Mouse (Mus musculus): ENCODE measurements around the gene Ntn1.

Gene Ntn1

GRCm38 (mm10) chr11:68381318-68381717 is 19.3 kb downstream of the Ntn1 start:
- DNase-seq, result no peak

GRCm38 (mm10) chr11:68378946-68379764 is 21.5 kb downstream of the Ntn1 start:
- no peak for DNase-seq

- no peak for DNase-seq
These were observed 22.2 kb downstream of the Ntn1 start for GRCm38 (mm10) chr11:68378419-68378818.

GRCm38 (mm10) chr11:68373105-68373504 is 27.5 kb downstream of the Ntn1 start:
- no peak for DNase-seq

- DNase-seq, result no peak
These were observed 29.0 kb downstream of the Ntn1 start for GRCm38 (mm10) chr11:68371609-68372008.

GRCm38 (mm10) chr11:68356901-68357300 is 43.7 kb downstream of the Ntn1 start:
- no peak for DNase-seq

- peak; percentile 15 for DNase-seq
These were observed 45.1 kb downstream of the Ntn1 start for GRCm38 (mm10) chr11:68355561-68355960.

- no peak for DNase-seq
These were observed 45.8 kb downstream of the Ntn1 start for GRCm38 (mm10) chr11:68354848-68355247.

- DNase-seq, result no peak
These were observed 48.4 kb downstream of the Ntn1 start for GRCm38 (mm10) chr11:68352236-68352635.

- no peak for DNase-seq
These were observed 51.8 kb downstream of the Ntn1 start for GRCm38 (mm10) chr11:68348851-68349250.

GRCm38 (mm10) chr11:68348083-68348482 is 52.5 kb downstream of the Ntn1 start:
- DNase-seq, result no peak

- DNase-seq, result no peak
These were observed 53.1 kb downstream of the Ntn1 start for GRCm38 (mm10) chr11:68347508-68347907.

GRCm38 (mm10) chr11:68346099-68346498 is 54.5 kb downstream of the Ntn1 start:
- DNase-seq, result no peak

- DNase-seq, result no peak
These were observed 56.4 kb downstream of the Ntn1 start for GRCm38 (mm10) chr11:68344221-68344620.

- DNase-seq, result no peak
These were observed 57.9 kb downstream of the Ntn1 start for GRCm38 (mm10) chr11:68342761-68343160.

GRCm38 (mm10) chr11:68342003-68342400 is 58.6 kb downstream of the Ntn1 start:
- no peak for DNase-seq

GRCm38 (mm10) chr11:68341111-68342002 is 59.3 kb downstream of the Ntn1 start:
- DNase-seq, result no peak

- no peak for DNase-seq
These were observed 60.3 kb downstream of the Ntn1 start for GRCm38 (mm10) chr11:68340366-68340765.

- DNase-seq, result no peak
These were observed 60.8 kb downstream of the Ntn1 start for GRCm38 (mm10) chr11:68339856-68340255.

- no peak for DNase-seq
These were observed 61.3 kb downstream of the Ntn1 start for GRCm38 (mm10) chr11:68339331-68339730.

- DNase-seq, result peak; percentile 24
These were observed 68.9 kb downstream of the Ntn1 start for GRCm38 (mm10) chr11:68331676-68332265.

- DNase-seq, result no peak
These were observed 69.5 kb downstream of the Ntn1 start for GRCm38 (mm10) chr11:68331117-68331437.

- peak; percentile 20 for DNase-seq
These were observed 70.1 kb downstream of the Ntn1 start for GRCm38 (mm10) chr11:68330398-68331116.
